Mouse (Mus musculus) brain, embryonic 14.5 days (tissue): ENCODE results near the gene Atp7b. TPM values are rescaled to one million over a fixed set of nuclear protein-coding genes. Genes with fewer than 3 reads are reported as not detected.
A peak's percentile ranks its signal among the peaks of the same experiment; 100 is the strongest.

Experiments
- DNase-seq: peaks from one replicate; pipeline ENCODE4 v3.0.0-alpha.2; 2011; ENCODE audit warnings: low read depth
- CTCF ChIP-seq: fragments of 200-500 bp; IDR thresholded peaks from 2 replicates; pipeline ENCODE4 v1.5.1; 2012; ENCODE audit warnings: inconsistent platforms, mild to moderate bottlenecking, moderate library complexity, borderline replicate concordance; ENCODE audit not compliant: insufficient read depth, insufficient read length; ENCODE audit errors: extremely low read depth
- POLR2A ChIP-seq: fragments of 200-500 bp; IDR thresholded peaks from 2 replicates; pipeline ENCODE4 v1.6.1; 2012; ENCODE audit warnings: mild to moderate bottlenecking, inconsistent platforms, borderline replicate concordance; ENCODE audit not compliant: poor library complexity, insufficient read depth, insufficient read length, severe bottlenecking; ENCODE audit errors: extremely low read depth
- polyA plus RNA-seq: library from polyadenylated mRNA; depleted of rRNA; stranded (reverse); fragments of >200 nt; gene quantifications from 2 replicates; pipeline ENCODE4 v1.2.3, GENCODE M21; 2012; rRNA removed

The Atp7b gene
- 2.1 and 2.5 TPM in 2 replicates for polyA plus RNA-seq

- TF ChIP-seq CTCF (no peak), POLR2A (peak; percentile 19; the same call in 1 of the 2 replicates)
- DNase-seq: no peak
These were observed at the start of gene Atp7b for GRCm38 (mm10) chr8:22059821-22060445. TSS of gene Atp7b (minus strand) at chr8:22060305.

- TF ChIP-seq CTCF (no peak), POLR2A (no peak)
- no peak for DNase-seq
These were observed 46.9 kb upstream of the Atp7b start for GRCm38 (mm10) chr8:22107020-22107419.

- TF ChIP-seq CTCF (peak; percentile 50; the same call in 1 of the 2 replicates), POLR2A (no peak)
- peak; percentile 37 for DNase-seq
These were observed 31.5 kb upstream of the Atp7b start for GRCm38 (mm10) chr8:22091568-22091967.

- TF ChIP-seq CTCF: no peak
- no peak for DNase-seq
These were observed 29.1 kb upstream of the Atp7b start for GRCm38 (mm10) chr8:22089226-22089625.

GRCm38 (mm10) chr8:22079313-22080007 is 19.4 kb upstream of the Atp7b start:
- no peak for DNase-seq
- no peak for TF ChIP-seq POLR2A
- no peak for TF ChIP-seq CTCF

- DNase-seq: no peak
These were observed 1.0 kb upstream of the Atp7b start for GRCm38 (mm10) chr8:22061126-22061525.

GRCm38 (mm10) chr8:22060446-22060889 is 363 bp upstream of the Atp7b start, which contains the start of gene Alg11:
TSS of gene Alg11 (plus strand) at chr8:22060721.
- TF ChIP-seq CTCF (no peak), POLR2A (peak; percentile 79; the same call in 1 of the 2 replicates)
- DNase-seq: peak; percentile 100

More at GRCm38 (mm10) chr8:22061126-22061525, 1.0 kb upstream of the Atp7b start:
- TF ChIP-seq POLR2A (no peak), CTCF (no peak)

- DNase-seq: no peak
- TF ChIP-seq POLR2A (no peak), CTCF (no peak)
These were observed 859 bp downstream of the Atp7b start for GRCm38 (mm10) chr8:22059153-22059738.

- DNase-seq: no peak
- TF ChIP-seq CTCF (no peak), POLR2A (no peak)
These were observed 1.7 kb downstream of the Atp7b start for GRCm38 (mm10) chr8:22058368-22058767.

GRCm38 (mm10) chr8:22056850-22057249 is 3.3 kb downstream of the Atp7b start:
- no peak for DNase-seq
- TF ChIP-seq CTCF (no peak), POLR2A (no peak)

- no peak for DNase-seq
These were observed 4.6 kb downstream of the Atp7b start for GRCm38 (mm10) chr8:22055492-22055877.

More at GRCm38 (mm10) chr8:22055492-22055877, 4.6 kb downstream of the Atp7b start:
- TF ChIP-seq CTCF: no peak
- TF ChIP-seq POLR2A: no peak
